Mouse (Mus musculus) cerebellum, adult 9-10 months (tissue): ENCODE data around the gene Gm9837.

Experiments
- DNase-seq: peaks from one replicate; pipeline ENCODE4 v3.0.0; 2022

Gene Gm9837

GRCm38 (mm10) chr11:53425251-53425650, 45.0 kb downstream of the Gm9837 start:
- DNase-seq = no peak

- no peak for DNase-seq
These were observed 45.5 kb downstream of the Gm9837 start for GRCm38 (mm10) chr11:53424826-53425225.

GRCm38 (mm10) chr11:53423036-53423435, 47.2 kb downstream of the Gm9837 start, which contains the start of gene Leap2:
Gene Leap2, minus strand, starts transcription at chr11:53423170.
- DNase-seq = no peak
